Mouse (Mus musculus): ENCODE measurements at regions not wholly inside any gene's neighbourhood (a gene's known extent, or its start where the extent isn't known, plus 50 kb on each side); places are given as distances from the start of the nearest gene placed in this dataset.
A peak's percentile ranks its signal among the peaks of the same experiment; 100 is the strongest.

DNA sequence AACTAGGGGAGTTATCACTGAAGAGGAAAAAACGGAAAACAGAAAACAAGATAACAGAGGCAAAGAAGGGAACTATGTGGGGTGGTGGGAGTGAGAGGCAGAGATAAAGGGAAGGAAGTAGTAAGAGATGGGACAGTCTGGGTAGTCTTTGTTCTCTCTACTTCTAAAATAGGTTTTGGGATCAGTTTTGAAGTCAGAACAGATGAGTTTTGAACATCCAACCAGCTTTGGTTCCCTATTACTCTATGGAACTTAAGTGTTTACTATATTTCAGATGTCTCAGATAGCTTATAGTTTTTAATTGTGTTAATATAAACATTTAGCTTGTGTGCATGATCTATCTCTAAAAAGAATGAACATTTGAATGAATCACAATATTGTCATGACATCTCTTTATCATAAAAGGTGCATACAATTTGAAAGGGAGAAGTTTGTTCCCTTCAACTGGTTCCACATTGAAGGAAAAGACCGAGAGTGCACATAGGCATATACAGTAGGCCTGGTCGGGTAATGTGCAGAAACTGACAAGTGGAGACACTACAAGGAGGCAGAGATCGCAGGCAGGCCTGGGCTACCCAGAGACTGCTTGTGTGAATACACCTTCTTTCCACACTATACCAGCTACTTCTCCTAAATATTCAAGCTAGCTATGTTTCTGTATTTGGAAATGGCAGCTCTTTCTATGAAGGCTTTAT, 335.8 kb downstream of the Pdha2 start:
- no peak for DNase-seq
- intact Hi-C loops (cut with DNase I): no loop called here

DNA sequence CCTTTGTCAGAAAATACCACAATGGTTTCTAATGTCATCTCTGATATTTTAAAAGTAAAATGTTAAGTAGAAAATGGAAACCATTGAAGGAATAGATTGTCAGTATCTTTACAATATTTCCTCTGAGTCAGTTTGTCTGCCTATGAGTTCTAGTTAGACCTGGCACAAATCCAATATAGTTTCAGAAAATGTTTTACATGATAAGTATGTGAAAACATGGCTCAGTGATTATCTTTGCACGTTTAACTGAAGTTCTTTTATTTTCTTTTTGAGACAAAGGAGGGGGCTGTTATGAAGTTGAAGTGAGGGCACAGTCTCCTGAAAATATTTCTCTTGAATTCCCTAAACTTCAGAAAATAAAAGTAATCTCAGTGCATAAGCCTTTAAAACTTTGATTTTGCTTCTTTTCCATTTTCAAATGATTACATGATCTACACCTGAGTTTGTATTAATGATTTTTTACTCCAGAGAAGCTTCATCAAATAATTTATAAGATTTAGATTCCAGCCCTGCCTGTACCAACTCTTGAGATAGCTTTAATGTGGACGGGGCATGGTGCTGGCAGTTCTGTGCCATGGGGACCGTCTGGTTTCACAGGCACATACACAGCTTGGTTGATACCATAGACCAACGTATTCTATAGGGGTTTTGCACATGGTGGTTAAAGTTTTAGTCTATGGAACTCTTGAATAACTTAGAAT, 336.5 kb downstream of the Pdha2 start:
- intact Hi-C loops (cut with DNase I): no loop called here
- no peak for DNase-seq

DNA sequence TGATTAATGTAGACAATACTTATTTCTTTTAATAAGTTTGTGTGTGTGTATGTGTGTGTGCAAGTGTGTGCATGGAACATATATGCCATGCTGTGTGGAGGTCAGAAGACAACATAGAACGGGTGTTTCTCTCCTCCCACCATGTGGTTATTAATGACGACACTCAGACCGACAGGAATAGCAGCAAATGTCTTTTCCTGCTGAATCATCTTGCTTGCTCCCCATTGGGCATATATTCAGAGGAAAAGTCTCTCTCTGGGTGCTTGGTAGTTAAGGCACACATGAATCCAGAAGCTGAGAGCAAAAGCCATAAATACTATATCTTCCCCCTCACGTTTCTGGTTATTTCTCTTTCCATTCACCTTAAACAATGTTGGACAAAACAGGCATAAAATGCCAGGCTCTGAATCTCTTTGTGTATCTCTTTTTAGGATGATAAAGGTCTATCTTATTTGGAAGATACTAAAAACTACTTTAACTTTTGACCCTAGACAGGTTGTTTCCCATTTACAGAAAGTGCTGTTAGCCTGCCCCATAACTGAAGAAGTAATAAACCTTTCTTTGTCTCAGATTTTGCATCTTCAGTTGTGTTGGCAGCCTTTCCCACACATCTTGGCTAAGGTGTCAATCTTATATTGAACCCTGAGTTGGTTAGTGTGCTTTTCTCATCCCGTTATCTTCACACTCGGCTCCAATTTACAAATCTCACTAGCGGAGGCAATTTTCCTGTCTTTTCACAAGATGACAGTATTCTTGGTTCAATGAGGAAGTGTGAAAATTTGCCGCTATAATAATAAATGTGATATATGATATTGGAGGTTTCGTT, 337.9 kb downstream of the Pdha2 start:
- DNase-seq: no peak
- intact Hi-C loops (cut with DNase I): no loop called here

DNA sequence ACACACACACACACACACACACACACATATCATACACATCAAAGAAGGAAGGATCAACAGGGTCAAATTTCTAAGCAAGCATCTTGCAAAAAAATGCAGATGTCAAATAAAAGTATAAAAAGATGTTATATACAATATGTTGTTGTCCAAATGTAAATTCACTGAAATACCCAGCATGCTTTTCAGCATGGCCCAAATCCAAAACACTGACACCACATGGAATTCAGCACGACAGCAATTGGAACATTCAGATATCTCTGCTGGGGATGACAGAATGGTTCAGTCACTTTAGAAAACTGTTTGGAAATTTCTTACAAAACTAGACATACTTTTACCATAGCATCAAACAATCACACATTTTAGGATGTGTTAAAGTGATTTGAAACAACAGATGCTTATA, 339.6 kb downstream of the Pdha2 start:
- intact Hi-C loops (cut with DNase I): no loop called here
- DNase-seq: no peak

DNA sequence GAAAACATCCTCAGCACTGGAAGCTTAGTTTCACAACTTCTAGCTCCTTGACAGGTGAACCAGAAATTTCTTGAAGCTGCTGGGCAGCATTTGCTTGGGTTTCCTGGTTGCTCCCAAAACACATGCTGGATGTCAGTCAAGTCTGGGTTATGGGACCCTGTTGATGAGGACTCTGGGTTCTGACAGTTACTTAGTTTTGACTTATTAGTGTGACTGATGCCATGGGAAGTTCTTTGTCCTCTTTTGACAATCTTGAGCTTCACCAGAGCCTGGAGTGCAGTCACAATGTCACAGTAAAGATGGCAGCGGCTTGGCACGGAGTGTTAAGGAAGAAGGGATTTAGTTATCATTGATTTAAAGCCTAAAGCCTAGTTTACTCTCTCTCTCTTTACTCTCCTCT, 340.9 kb downstream of the Pdha2 start:
- no peak for DNase-seq
- intact Hi-C loops (cut with DNase I): no loop called here

- no peak for DNase-seq
- intact Hi-C loops (cut with DNase I): no loop called here
These were observed 372.0 kb downstream of the Pdha2 start for GRCm38 (mm10) chr3:140840197-140840596.

GRCm38 (mm10) chr3:140837976-140838581, 374.1 kb downstream of the Pdha2 start:
- no peak for DNase-seq
- intact Hi-C loops (cut with DNase I): no loop called here

- DNase-seq: no peak
- intact Hi-C loops (cut with DNase I): no loop called here
These were observed 390.9 kb downstream of the Pdha2 start for GRCm38 (mm10) chr3:140821266-140821665.

- intact Hi-C loops (cut with DNase I): no loop called here
- peak; percentile 31 for DNase-seq
These were observed 406.6 kb downstream of the Pdha2 start for GRCm38 (mm10) chr3:140805586-140805985.

- intact Hi-C loops (cut with DNase I): no loop called here
- no peak for DNase-seq
These were observed 419.2 kb downstream of the Pdha2 start for GRCm38 (mm10) chr3:140792943-140793342.

DNA sequence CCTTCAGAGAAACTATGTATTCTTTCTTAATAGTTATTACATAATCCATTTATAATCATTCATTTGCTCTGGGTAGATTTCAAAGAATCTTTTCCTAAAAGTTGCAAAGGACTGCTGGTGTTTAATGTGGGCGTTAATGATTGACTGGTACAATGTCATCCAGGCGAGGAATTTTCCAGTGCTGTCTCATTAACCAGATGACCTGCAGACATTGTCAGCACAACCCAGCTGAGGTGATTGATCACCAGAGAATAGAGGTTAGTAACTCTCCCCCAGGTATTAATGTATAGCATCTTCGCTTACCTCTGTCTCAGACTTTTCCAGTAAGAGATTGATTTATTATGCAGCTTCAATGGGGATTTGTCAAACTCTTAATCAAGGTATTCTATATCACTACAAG, 426.5 kb downstream of the Pdha2 start:
- DNase-seq: no peak
- intact Hi-C loops (cut with DNase I): no loop called here

GRCm38 (mm10) chr3:140760051-140760450, 452.1 kb downstream of the Pdha2 start:
- intact Hi-C loops (cut with DNase I): no loop called here
- DNase-seq: peak; percentile 50

DNA sequence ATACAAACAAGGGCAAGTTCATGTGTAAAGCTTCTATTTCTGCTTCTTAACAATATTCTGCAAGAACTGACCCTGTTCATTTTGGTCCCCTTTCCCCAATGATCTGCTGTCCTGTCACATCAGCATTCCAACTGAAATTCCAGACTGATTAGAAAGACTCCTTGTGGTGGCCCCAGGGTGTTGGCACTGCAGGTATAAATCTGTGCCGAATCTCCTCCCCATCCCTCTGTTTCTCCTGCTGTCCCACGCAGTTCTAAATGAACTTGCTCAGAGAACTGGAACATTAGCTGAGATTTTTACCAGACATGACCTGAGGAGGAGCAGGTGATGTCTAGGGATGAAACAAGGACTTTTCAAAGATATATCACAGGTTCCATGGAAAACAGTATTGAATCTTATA, 467.7 kb downstream of the Pdha2 start:
- peak; percentile 45 for DNase-seq
- intact Hi-C loops (cut with DNase I): no loop called here

DNA sequence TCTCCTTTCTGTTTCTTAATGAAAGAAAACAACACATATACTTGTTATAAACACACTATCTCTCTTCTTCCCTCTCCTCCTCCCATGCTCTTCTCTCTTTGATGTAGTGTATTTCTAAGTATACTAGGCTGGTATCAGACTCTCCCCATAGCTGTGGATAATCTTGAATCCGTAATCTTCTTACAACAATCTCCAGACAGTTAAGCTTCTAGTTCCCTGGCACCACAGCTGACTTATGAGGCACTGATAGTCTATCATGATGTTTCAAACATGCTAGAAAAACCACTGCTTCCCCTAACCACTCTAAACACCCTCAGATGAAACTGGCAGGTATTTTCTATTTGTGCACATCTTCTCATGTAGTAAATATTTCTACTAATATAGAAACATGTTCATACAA, 471.7 kb downstream of the Pdha2 start:
- DNase-seq: no peak
- intact Hi-C loops (cut with DNase I): no loop called here

GRCm38 (mm10) chr3:140738654-140739369, 473.3 kb downstream of the Pdha2 start:
- intact Hi-C loops (cut with DNase I): no loop called here
- no peak for DNase-seq

DNA sequence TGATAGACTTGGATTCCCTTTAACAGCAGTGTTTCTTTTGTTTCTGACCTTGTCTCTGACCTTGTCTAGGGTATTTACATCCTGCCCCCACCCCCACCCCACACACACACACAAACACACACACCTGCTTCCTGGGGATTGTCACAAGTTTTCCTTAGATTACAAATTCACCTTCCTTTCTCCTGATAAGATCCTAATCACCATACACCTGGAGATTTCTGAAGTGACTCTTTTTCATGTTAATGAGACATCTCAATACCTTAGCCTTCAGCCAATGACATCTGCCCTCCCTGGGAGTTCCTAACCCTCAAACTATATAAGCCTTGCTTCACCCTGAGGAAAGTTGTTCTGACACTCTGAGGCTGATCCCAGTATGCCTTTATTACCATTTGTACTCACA, 495.3 kb downstream of the Pdha2 start:
- DNase-seq: no peak
- intact Hi-C loops (cut with DNase I): no loop called here

GRCm38 (mm10) chr3:140707591-140708131, 504.5 kb downstream of the Pdha2 start:
- intact Hi-C loops (cut with DNase I): no loop called here
- DNase-seq: peak; percentile 10

DNA sequence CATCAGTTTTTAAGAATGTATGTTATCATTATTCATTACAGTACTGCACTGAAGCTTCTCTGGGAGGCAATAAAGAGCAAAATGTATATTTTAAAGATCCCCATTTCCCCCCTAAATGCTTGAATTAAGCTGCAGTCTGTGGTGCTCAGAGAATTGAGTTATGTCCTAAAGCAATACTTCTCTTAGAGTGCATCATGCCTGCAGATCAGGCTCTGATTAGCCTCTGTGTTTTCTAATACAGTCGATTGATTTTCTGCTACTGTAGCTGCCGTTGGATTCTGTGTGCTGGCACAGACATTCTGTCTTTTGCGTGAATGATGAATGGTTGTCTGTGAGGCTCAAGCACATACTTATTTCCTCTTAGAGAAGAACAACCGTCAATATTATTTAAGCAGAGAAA, 505.4 kb downstream of the Pdha2 start:
- intact Hi-C loops (cut with DNase I): no loop called here
- no peak for DNase-seq

GRCm38 (mm10) chr3:140705536-140705935, 506.6 kb downstream of the Pdha2 start:
- DNase-seq: peak; percentile 19
- intact Hi-C loops (cut with DNase I): no loop called here

GRCm38 (mm10) chr3:140702929-140703328, 509.2 kb downstream of the Pdha2 start:
- no peak for DNase-seq
- intact Hi-C loops (cut with DNase I): no loop called here
